Mouse (Mus musculus) heart, postnatal 10 days (tissue): ENCODE data around the gene Psmd12. TPM values are rescaled to one million over a fixed set of nuclear protein-coding genes. Genes with fewer than 3 reads are reported as not detected.
"Not testable (repeated sequence)": the region's sequence is repeated elsewhere in the genome, so short reads cannot be mapped to it uniquely, and the experiment has no call there.

ENCODE experiments used
- DNase-seq, 2 experiments: peaks; one replicate each; pipeline ENCODE4 v3.0.0; 2021
- intact Hi-C: fragments of 180-260 bp; cut with DNase I; formaldehyde crosslinking; loops from one replicate; pipeline ENCODE4 v1.15.1; 2025
- total RNA-seq, 2 experiments: library from RNA; stranded (reverse); gene quantifications; 2 replicates each; pipeline ENCODE4 v1.2.3; 2021

Gene Psmd12
- total RNA-seq, 2 experiments from 2014 or later, result 91.0 to 91.5 TPM

GRCm38 (mm10) chr11:107459828-107460227, 19.5 kb upstream of the Psmd12 start:
- no peak for DNase-seq
- intact Hi-C loops, result no loop called here

GRCm38 (mm10) chr11:107462478-107462877, 16.8 kb upstream of the Psmd12 start:
- intact Hi-C loops, result no loop called here
- DNase-seq, result no peak

- DNase-seq, result no peak
- intact Hi-C loops, result no loop called here
Observed at GRCm38 (mm10) chr11:107463251-107463681, 16.0 kb upstream of the Psmd12 start.

GRCm38 (mm10) chr11:107464141-107464540, 15.1 kb upstream of the Psmd12 start:
- intact Hi-C loops, result no loop called here

GRCm38 (mm10) chr11:107465041-107465440, 14.2 kb upstream of the Psmd12 start:
- intact Hi-C loops, result loop anchor here (5.0 kb wide), 2 partner anchors 128 to 148 kb away; no protein-coding TSS in a partner anchor
- DNase-seq, result no peak

More at GRCm38 (mm10) chr11:107464141-107464540, 15.1 kb upstream of the Psmd12 start:
- no peak for DNase-seq

- DNase-seq, result no peak
- intact Hi-C loops, result loop anchor here (5.0 kb wide), 2 partner anchors 129 to 149 kb away; no protein-coding TSS in a partner anchor
Observed at GRCm38 (mm10) chr11:107465969-107466368, 13.3 kb upstream of the Psmd12 start.

- DNase-seq, result no peak
- intact Hi-C loops, result loop anchor here (5.0 kb wide), 2 partner anchors 130 to 150 kb away; no protein-coding TSS in a partner anchor
Observed at GRCm38 (mm10) chr11:107466611-107467391, 12.5 kb upstream of the Psmd12 start.

GRCm38 (mm10) chr11:107468252-107469030, 10.8 kb upstream of the Psmd12 start:
- DNase-seq, result no peak
- intact Hi-C loops, result loop anchor here (1.0 to 5.0 kb wide), 5 partner anchors 51 to 192 kb away; no protein-coding TSS in a partner anchor

GRCm38 (mm10) chr11:107469031-107469522, 10.2 kb upstream of the Psmd12 start:
- DNase-seq, result peak; percentile 87 to 88
- intact Hi-C loops, result loop anchor here (1.0 to 5.0 kb wide), 5 partner anchors 52 to 193 kb away; no protein-coding TSS in a partner anchor

- intact Hi-C loops, result loop anchor here (1.0 to 5.0 kb wide), 6 partner anchors 52 to 255 kb away; no protein-coding TSS in a partner anchor
- DNase-seq, result peak; percentile 74 to 79
Observed at GRCm38 (mm10) chr11:107469523-107470371, 9.5 kb upstream of the Psmd12 start.

- intact Hi-C loops, result loop anchor here (1.0 kb wide), 1 partner anchor 256 kb away; no protein-coding TSS in a partner anchor
- peak; percentile 87 to 90 for DNase-seq
Observed at GRCm38 (mm10) chr11:107470521-107471041, 8.7 kb upstream of the Psmd12 start, which contains the start of gene Pitpnc1. Gene Pitpnc1 (minus strand): TSS chr11:107470699.

GRCm38 (mm10) chr11:107471071-107471720, 8.1 kb upstream of the Psmd12 start:
- DNase-seq, result no peak
- intact Hi-C loops, result no loop called here

GRCm38 (mm10) chr11:107472304-107472703, 7.0 kb upstream of the Psmd12 start:
- no peak for DNase-seq
- intact Hi-C loops, result no loop called here

GRCm38 (mm10) chr11:107473137-107473820, 6.0 kb upstream of the Psmd12 start:
- intact Hi-C loops, result loop anchor here (1.0 kb wide), 1 partner anchor 197 kb away; no protein-coding TSS in a partner anchor
- DNase-seq, result peak; percentile 73 to 78

GRCm38 (mm10) chr11:107479862-107480203, 549 bp downstream of the Psmd12 start:
- no peak for DNase-seq
- intact Hi-C loops, result no loop called here

- no peak for DNase-seq
- intact Hi-C loops, result no loop called here
Observed at GRCm38 (mm10) chr11:107484341-107484740, 5.1 kb downstream of the Psmd12 start.

GRCm38 (mm10) chr11:107502801-107503200, 23.5 kb downstream of the Psmd12 start:
- intact Hi-C loops, result no loop called here
- DNase-seq, result no peak

- intact Hi-C loops, DNase-seq: not testable (repeated sequence)
Observed at GRCm38 (mm10) chr11:107504364-107504763, 25.1 kb downstream of the Psmd12 start.
